Mouse (Mus musculus) gastrocnemius, adult 2 months (tissue): ENCODE results near the gene Map6. TPM values are rescaled to one million over a fixed set of nuclear protein-coding genes. Genes with fewer than 3 reads are reported as not detected.

ENCODE experiments used
- DNase-seq: peaks from one replicate; pipeline ENCODE4 v3.0.0; 2022
- H3K27ac ChIP-seq: fragments of 200-600 bp; 2 replicates; pipeline ENCODE4 v1.8.1; 2022; ENCODE audit warnings: mild to moderate bottlenecking
- H3K4me3 ChIP-seq: fragments of 200-600 bp; 2 replicates; pipeline ENCODE4 v1.8.1; 2022; ENCODE audit warnings: mild to moderate bottlenecking, moderate library complexity
- CTCF ChIP-seq: fragments of 200-600 bp; IDR thresholded peaks from 2 replicates; pipeline ENCODE4 v1.8.1; 2022; ENCODE audit warnings: antibody characterized with exemption, mild to moderate bottlenecking, moderate library complexity
- intact Hi-C: fragments of 180-260 bp; cut with DNase I; formaldehyde crosslinking; loops from one replicate; pipeline ENCODE4 v1.15.1; 2025
- total RNA-seq, 2 experiments: library from RNA; stranded (reverse); gene quantifications; 2 replicates each; pipeline ENCODE4 v1.2.3; 2021

Gene Map6
- total RNA-seq, 2 experiments from 2014 or later = 2.6 to 5.2 TPM

DNA sequence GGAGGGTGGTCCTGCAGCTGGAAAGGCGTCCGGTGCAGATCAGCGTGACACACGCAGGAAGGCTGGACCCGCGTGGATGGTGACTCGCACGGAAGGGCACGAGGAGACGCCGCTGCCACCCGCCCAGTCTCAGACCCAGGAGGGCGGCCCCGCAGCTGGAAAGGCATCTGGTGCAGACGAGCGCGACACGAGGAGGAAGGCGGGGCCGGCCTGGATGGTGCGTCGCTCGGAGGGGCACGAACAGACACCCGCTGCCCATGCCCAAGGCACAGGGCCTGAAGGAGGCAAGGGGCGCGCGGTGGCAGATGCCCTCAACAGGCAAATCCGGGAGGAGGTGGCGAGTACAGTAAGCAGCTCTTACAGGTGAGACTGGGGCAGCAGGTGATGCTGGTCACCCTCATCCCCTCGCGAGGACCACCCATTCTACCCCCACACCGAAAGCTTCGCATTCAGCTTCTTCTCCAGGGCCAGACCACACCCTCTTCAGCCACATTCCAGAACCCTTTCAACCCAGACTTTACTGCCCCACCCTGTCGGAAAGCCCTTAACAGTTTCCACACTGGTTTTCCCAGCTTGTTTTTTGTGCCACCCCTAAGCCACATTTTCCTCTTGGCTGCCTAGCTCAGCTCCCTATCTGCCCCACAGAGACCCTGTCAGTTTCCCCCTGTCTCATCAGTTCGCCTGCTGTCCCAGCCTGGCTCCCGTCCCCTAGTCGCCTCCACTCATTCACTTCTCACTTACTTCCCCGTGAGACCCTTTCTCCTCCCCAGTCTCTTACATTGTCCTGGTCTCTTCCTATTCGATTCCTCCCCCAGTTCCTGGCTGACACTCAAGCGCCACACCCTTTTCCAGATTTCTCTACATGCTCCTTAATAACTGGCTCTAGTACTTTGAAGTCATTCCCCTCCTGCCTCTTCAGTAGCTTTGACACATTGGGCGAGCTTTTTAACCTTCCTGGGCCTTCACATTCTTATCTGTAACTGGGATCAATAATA lies 2.0 kb downstream of the Map6 start:
- intact Hi-C loops = no loop called here

DNA sequence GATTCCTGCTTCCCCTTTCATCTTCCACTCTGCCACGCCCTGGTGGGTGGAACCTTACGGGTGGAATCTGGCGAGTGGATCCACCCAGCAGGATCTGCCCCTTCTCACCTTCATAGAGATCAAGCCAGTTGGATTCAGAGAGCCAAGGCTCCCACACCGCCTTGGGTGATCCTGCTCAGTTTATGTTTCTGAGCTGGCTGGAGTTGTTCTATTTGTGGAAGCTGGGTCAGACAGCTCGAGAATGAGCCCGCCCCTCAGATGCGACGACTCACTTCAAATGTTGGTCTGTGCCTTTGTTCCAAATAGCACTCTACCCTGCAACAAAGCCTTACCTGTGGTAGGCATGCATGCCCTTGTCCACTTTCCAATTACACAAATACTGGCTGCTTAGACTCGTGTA lies 4.4 kb downstream of the Map6 start:
- intact Hi-C loops = loop anchor here (5.0 kb wide), 1 partner anchor 349 kb away; no protein-coding TSS in a partner anchor
- Histone ChIP-seq H3K4me3 (peak overlapping the region; percentile 82), H3K27ac (peak overlapping the region; percentile 74)
- DNase-seq = peak; percentile 50
- TF ChIP-seq CTCF = no peak

More for the DNA sequence above, 2.0 kb downstream of the Map6 start:
- H3K4me3 ChIP-seq = peak overlapping the region; percentile 82
- TF ChIP-seq CTCF = no peak
- peak overlapping the region; percentile 74 for H3K27ac ChIP-seq
- peak; percentile 54 for DNase-seq

DNA sequence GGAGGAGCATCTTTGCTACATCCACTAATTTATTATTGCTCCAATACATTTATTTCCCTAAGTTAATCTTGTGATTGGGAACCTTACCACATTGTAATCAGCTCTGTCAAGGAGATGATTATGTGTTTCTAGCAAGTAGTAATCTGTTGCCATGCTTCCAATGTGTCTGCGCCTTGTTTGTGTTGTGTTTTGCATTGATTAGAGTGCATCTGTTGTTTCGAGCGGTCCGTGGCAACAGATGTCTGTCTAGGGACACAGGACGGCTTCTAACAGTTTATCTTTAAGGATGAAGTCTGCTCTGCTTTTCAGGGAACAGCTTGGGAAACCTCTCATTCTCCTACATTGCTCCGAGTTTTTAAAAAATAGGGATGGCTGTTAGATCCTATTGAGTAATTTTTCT lies 7.9 kb downstream of the Map6 start:
- intact Hi-C loops = no loop called here
- no peak for DNase-seq
- Histone ChIP-seq H3K4me3 (no peak overlapping the region), H3K27ac (no peak overlapping the region)
- no peak for TF ChIP-seq CTCF

DNA sequence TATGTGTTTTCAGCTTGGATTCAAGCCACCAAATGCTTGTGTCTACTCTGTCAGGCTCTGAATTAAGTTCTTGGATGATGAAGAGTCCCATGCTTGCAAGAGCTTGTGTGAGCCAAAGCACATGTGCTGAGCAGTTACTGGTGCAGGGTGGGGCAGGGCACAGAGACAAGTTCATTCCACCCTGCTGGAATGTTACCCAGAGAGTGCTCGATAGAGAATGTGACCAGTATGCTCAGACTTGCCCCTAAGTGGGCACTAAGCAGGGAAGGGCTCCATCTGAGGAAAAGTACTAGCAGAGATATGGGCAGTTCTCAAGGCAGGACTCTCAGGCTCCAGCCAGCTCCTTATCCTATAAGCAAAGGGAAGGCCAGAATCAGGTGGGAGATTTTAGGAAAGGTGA lies 9.4 kb downstream of the Map6 start:
- intact Hi-C loops = no loop called here
- no peak for DNase-seq
- Histone ChIP-seq H3K27ac (peak overlapping the region; percentile 35; the same call in 1 of the 2 replicates), H3K4me3 (no peak overlapping the region)
- TF ChIP-seq CTCF = no peak

DNA sequence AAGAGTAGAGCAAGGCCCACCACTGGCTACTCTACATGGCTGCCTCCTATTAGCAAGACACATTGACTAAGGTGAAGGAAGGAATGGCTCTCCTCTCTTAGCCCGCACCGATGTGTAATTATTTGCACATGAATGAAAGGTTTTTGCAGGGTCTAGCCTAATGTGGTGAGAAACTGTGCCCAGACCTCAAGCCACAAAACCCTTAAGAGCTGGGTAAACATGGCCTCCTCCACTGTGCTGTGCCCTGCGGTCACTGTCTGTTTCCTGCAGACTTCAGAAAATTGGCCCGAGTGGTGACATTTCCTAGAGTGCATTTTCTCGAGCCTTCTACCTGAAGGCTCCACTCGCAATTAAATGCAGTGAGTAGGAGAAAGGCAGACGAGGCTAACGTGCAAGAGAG lies 11.1 kb downstream of the Map6 start:
- H3K4me3 ChIP-seq = no peak overlapping the region
- TF ChIP-seq CTCF = no peak
- DNase-seq = no peak
- intact Hi-C loops = no loop called here
- no peak overlapping the region for H3K27ac ChIP-seq

DNA sequence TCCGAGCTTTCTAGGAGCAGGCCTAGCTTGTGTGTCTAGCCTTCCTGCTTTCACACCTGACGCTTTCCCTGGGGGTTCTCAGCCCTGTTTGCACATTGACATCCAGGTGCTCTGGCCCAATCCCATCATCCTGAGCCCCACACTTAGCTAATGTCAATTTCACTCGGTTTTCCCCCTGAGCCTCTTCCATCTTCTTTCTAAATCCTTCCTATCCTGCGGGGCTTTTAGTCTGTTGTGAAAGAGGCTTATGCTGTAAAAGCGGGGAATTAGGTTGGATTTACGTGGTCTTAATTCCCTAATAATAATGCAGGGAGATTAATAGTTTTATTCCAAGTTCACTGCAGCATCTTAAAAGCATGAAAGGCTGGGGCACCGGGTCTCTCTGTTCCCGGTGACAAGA lies 12.3 kb downstream of the Map6 start:
- intact Hi-C loops = no loop called here
- DNase-seq = no peak
- Histone ChIP-seq H3K27ac (no peak overlapping the region), H3K4me3 (no peak overlapping the region)
- TF ChIP-seq CTCF = no peak

DNA sequence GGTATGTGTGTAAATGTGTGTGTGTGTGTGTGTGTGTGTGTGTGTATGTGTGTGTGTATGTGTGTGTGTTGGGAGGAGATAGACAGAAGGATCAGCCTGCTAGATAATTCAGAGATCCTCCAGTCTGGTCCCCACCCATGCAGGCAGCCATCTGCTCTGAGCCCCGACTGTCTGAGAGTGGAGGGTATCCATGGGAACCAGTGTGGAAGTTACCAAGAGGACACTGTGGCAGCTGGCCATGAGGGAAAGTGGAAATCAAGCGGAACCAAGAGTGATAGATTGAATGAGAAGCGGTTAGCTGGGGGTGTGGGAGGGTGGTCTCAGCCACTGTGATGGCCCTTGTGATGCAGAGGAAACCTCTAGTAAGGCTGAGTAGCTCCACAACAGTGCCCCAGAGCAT lies 20.0 kb downstream of the Map6 start:
- Histone ChIP-seq H3K4me3 (no peak overlapping the region), H3K27ac (no peak overlapping the region)
- intact Hi-C loops = no loop called here
- no peak for DNase-seq
- no peak for TF ChIP-seq CTCF

DNA sequence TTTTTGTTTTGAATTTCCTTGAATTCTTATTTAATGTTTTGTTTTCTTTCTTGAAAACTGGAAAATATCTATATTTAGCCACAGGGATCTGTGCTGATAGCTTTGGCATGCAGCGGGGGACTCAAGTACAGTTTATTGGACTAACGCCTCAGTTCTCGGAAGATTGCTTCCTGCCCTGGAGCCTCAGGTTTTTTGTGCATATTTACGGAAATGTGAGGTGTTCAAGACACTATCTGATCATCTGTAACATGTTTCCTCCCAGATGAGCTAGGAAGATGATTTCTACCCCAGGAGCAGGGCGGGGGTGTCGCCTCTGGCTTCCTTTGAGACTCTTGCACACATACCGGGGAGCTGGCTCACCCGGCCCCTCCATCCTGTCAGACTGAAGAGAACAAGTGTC lies 22.8 kb downstream of the Map6 start:
- no peak for TF ChIP-seq CTCF
- no peak for DNase-seq
- intact Hi-C loops = no loop called here
- H3K4me3 ChIP-seq = peak overlapping the region; percentile 26
- peak overlapping the region; percentile 63 for H3K27ac ChIP-seq

DNA sequence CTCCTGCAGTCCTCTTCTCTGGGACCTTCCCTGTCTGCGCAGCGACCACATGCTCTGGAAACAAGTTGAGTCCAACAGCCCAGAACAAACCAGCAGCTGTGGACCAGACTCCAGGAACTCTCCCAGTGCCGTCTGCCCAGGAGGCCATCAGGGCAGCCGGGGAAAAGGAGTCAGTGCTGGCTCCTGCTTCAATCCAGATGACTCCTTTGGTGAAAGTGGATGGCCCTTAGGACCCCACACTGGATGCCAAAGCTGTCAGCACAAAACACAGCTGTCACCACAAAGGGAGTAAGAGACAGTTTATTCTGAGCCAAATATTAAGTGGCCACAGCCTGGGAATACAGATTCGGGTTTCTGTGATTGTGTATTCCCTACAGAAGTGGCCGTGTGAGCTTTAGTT lies 23.7 kb downstream of the Map6 start:
- Histone ChIP-seq H3K27ac (peak overlapping the region; percentile 63; the same call in 1 of the 2 replicates), H3K4me3 (no peak overlapping the region)
- DNase-seq = no peak
- intact Hi-C loops = no loop called here
- TF ChIP-seq CTCF = no peak

DNA sequence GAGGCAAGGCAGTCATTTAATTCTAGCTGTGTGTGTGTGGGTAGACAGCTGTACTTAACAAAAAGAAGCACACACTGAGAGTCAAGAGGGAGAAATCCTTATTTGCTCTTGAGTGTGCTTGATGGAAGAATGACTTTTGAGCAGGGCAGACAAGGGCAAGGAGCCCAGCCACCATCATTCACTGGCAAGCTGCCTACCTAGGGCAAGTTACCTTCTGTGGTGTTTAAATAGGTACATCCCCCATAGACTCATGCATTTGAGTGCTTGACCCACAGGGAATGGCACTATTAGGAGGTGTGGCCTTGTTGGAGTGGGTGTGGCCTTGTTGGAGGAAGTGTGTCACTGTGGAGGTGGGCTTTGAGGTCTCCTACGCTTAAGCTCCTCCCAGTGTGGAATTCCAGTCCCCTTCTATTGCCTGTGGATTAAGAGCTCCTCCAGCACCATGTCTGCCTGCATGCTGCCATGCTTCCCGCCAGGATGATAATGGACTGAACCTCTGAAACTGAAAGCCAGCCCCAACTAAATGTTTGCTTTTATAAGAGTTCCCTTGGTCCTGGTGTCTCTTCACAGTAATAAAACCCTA lies 27.0 kb downstream of the Map6 start:
- no peak overlapping the region for H3K4me3 ChIP-seq
- peak overlapping the region; percentile 74; the same call in 1 of the 2 replicates for H3K27ac ChIP-seq
- no peak for DNase-seq
- intact Hi-C loops = no loop called here
- no peak for TF ChIP-seq CTCF

DNA sequence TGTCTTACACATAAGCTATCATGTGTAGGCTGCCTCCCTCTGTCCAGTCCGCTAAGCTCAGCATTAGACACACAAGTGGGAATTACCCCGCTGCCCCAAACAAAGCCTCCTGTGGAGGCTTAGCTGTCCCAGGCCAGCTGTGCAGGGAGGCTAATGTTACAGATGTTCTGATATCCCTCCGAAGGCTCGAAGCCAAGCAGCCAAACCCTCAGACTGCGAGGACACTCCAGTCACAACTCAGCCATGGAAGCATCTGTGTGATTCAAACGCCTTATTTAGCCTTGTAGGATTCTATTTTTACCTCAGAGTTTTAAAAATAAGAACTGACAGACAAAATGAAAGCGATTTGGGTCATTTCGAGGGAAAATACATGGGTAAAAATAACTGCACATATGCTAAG lies 27.9 kb downstream of the Map6 start:
- peak; percentile 72 for DNase-seq
- H3K27ac ChIP-seq = peak overlapping the region; percentile 74
- intact Hi-C loops = no loop called here
- H3K4me3 ChIP-seq = peak overlapping the region; percentile 45
- TF ChIP-seq CTCF = no peak

DNA sequence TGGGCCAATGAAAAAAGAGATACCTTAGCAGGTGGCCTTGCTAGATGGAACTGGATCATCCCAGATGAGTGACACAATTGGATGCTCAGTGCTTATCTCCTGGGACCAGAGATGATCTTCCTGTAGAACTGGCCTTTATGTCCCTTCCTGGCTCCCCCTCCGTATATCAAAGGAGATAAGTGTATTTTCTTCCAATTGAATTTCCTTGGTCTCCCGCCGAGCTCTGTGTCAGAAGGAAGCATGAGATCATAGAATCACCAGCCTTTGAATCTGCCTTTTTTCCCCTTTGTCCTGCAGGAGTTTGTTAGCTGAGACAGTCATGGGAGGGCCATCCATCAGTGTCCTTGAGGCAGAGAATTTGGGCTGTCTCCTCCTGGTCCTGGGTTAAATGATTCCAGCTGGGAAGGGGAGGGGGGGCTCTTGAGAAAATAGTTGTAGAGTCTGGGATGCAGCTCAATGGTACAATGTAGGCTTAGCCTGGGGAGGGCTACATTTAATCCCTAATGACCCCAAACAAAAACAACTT lies 33.5 kb downstream of the Map6 start:
- TF ChIP-seq CTCF = no peak
- intact Hi-C loops = no loop called here
- Histone ChIP-seq H3K4me3 (no peak overlapping the region), H3K27ac (no peak overlapping the region)
- DNase-seq = no peak

DNA sequence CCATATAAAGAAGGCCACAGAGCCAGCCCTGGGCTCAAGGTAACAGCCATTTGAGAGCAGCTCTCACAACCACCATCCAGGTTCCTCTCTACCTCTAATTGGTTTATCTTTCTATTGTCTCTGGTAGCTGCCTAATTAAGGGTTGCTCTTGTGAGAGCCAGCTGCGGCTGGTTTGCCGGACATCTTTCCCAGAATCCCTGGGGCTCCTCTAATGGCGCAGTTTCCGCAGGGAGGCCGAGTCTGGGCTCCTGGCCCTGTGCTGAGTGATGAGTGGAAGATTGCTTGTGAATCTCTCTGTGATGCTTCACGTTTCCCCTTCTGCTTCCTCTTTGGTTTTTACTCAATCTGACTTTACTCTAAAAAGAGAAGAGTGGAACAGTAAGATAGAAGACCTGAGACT lies 36.8 kb downstream of the Map6 start:
- intact Hi-C loops = no loop called here
- DNase-seq = no peak
- Histone ChIP-seq H3K27ac (peak overlapping the region; percentile 16; the same call in 1 of the 2 replicates), H3K4me3 (no peak overlapping the region)
- TF ChIP-seq CTCF = no peak
